Mouse (Mus musculus) forebrain, embryonic 12.5 days (tissue): ENCODE results near the gene Fbp1. TPM values are rescaled to one million over a fixed set of nuclear protein-coding genes. Genes with fewer than 3 reads are reported as not detected.
"Not testable (repeated sequence)": the region's sequence is repeated elsewhere in the genome, so short reads cannot be mapped to it uniquely, and the experiment has no call there.

Source experiments
- ATAC-seq: fragments of 200-750 bp; cut with Nextera tagmentation; 2 replicates; pipeline ENCODE4 v1.8.0; 2017; ENCODE audit warnings: moderate TSS enrichment; ENCODE audit not compliant: low FRiP score
- H3K27ac ChIP-seq: fragments of 300-500 bp; sonication (generic); 2 replicates; pipeline ENCODE4 v1.5.1; 2016; ENCODE audit warnings: mild to moderate bottlenecking
- H3K27me3 ChIP-seq: fragments of 300-500 bp; sonication (generic); 2 replicates; pipeline ENCODE4 v1.6.1; 2016; ENCODE audit warnings: mild to moderate bottlenecking
- H3K36me3 ChIP-seq: fragments of 300-500 bp; sonication (generic); replicated peaks from 2 replicates; pipeline ENCODE4 v1.6.1; 2016; ENCODE audit warnings: mild to moderate bottlenecking
- H3K4me1 ChIP-seq: fragments of 300-500 bp; sonication (generic); 2 replicates; pipeline ENCODE4 v1.6.1; 2016
- H3K4me2 ChIP-seq: fragments of 300-500 bp; sonication (generic); 2 replicates; pipeline ENCODE4 v1.6.1; 2016; ENCODE audit warnings: mild to moderate bottlenecking, moderate library complexity
- H3K4me3 ChIP-seq: fragments of 300-500 bp; sonication (generic); replicated peaks from 2 replicates; pipeline ENCODE4 v1.5.1; 2016; ENCODE audit warnings: mild to moderate bottlenecking
- H3K9ac ChIP-seq: fragments of 300-500 bp; sonication (generic); 2 replicates; pipeline ENCODE4 v1.6.1; 2016; ENCODE audit warnings: mild to moderate bottlenecking
- H3K9me3 ChIP-seq: fragments of 300-500 bp; sonication (generic); 2 replicates; pipeline ENCODE4 v1.6.1; 2016
- WGBS: fragments of 180-500 bp; shearing (Covaris S2); methylation state at CpG from one replicate; pipeline ENCODE4 v1.1.7; 2016; 5-methylcytosine and 5-hydroxymethylcytosine counted together
- polyA plus RNA-seq: library from polyadenylated mRNA; unstranded; fragments of >200 nt; fragmentation: Nextera tagmentation; extraction: Ambion mirVana; gene quantifications from 2 replicates; pipeline ENCODE4 v1.2.1, GENCODE M21; 2016

Gene Fbp1
- not detected in 2 replicates for polyA plus RNA-seq

DNA sequence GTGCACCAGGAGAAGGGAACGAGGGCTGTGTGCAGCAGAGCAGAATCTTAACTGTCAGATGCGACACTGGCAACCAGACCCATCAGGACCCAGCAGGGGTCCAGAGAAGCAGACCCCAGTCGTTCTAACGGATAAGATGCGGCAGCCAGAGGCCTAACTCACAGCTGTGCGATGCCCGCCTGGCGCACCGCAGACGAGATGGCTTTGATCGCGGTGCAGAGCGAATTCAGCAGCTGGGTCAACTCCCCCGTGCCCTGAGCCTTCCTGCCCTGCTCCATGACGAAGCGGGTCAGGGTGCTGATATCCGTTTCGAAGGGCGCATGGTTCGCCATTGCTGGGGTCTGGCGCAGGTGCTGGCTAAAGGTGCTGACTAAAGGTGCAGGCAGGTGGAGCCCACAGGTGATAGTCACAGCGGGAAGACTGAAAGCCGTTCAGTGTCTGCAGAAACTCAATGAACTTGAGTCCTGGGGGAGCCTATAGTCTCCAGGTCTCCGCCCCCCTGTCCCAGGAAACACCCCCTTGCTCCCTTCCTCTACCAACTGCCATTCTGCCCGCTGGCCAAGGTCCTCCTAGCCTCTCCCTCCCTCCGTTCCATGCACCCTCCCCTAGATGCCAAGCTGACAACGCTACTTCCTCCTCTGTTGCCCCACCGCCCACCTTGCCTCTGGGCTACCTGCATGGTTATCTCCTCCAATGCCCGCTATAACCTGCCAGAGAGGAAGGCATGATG, at the start of gene Fbp1:
Gene Fbp1 (minus strand): TSS at position 571 of the 730 bp plus-strand sequence.
- H3K27me3 ChIP-seq: peaks cover 35% of the 10 kb centered on the region

GRCm38 (mm10) chr13:62932452-62932851, 44.4 kb upstream of the Fbp1 start:
- H3K9me3 ChIP-seq: no peaks in the 10 kb centered on the region
- no peak overlapping the region for H3K9ac ChIP-seq
- H3K27me3 ChIP-seq: no peaks in the 10 kb centered on the region
- H3K4me3 ChIP-seq: no peak overlapping the region
- no peaks in the 10 kb centered on the region; the same call in 1 of the 2 replicates for H3K4me1 ChIP-seq
- WGBS: 70% methylated on average over 4 of the region's 4 CpGs
- ATAC-seq: no peak
- H3K36me3 ChIP-seq: no peaks in the 10 kb centered on the region
- H3K4me2 ChIP-seq: no peak overlapping the region
- H3K27ac ChIP-seq: no peak overlapping the region

More for the DNA sequence above, at the start of gene Fbp1:
- ATAC-seq: no peak
- Histone ChIP-seq H3K4me3 (peak within 1 kb of the TSS; percentile 21), H3K36me3 (no peaks in the 10 kb centered on the region), H3K4me1 (peaks cover 7% of the 10 kb centered on the region; the same call in 1 of the 2 replicates), H3K4me2 (peak within 1 kb of the TSS; percentile 40), H3K9me3 (no peaks in the 10 kb centered on the region), H3K9ac (no peak within 1 kb of the TSS; the same call in 1 of the 2 replicates), H3K27ac (no peak within 1 kb of the TSS)
- 6% methylated on average over 29 of the region's 29 CpGs for WGBS

DNA sequence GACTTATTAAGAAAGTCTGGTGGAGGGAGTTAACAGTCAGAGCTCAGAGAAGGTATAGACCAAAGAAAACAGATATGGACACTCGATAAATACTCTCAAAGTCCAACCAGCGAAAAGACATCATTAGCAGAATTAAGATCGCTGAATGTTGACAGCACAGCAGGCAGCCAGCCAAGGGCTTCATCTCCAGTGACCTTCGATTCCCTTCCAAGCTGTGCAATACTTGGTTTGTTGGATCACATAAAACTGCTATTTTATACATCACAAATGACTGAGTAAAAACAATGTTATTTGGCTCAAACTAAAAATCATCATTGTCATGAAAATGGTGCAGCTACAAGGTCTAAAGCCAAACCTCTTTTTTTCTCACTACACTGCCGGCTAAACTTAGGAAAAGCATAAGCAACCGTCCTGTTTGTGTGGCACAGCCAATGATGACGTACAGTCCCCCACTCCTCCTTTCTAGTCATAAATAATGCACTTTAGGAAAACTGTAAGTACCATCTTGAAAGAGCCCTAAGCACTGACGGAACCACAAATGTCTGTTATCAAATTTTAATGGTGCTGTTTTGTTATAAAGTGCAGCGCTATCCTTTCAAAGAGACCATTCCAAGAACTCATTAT, 41.8 kb upstream of the Fbp1 start:
- Histone ChIP-seq H3K27me3 (no peaks in the 10 kb centered on the region), H3K4me3 (no peak overlapping the region), H3K9ac (no peak overlapping the region), H3K4me2 (no peak overlapping the region), H3K9me3 (no peaks in the 10 kb centered on the region), H3K36me3 (no peaks in the 10 kb centered on the region), H3K4me1 (no peaks in the 10 kb centered on the region; the same call in 1 of the 2 replicates), H3K27ac (no peak overlapping the region)
- 69% methylated on average over 9 of the region's 9 CpGs for WGBS
- ATAC-seq: no peak

GRCm38 (mm10) chr13:62929144-62929543, 41.1 kb upstream of the Fbp1 start:
- H3K36me3 ChIP-seq, H3K27me3 ChIP-seq, H3K4me2 ChIP-seq, H3K27ac ChIP-seq, H3K9ac ChIP-seq, ATAC-seq, H3K4me1 ChIP-seq, H3K9me3 ChIP-seq, H3K4me3 ChIP-seq: not testable (repeated sequence)
- WGBS: 91% methylated on average over 3 of the region's 3 CpGs

DNA sequence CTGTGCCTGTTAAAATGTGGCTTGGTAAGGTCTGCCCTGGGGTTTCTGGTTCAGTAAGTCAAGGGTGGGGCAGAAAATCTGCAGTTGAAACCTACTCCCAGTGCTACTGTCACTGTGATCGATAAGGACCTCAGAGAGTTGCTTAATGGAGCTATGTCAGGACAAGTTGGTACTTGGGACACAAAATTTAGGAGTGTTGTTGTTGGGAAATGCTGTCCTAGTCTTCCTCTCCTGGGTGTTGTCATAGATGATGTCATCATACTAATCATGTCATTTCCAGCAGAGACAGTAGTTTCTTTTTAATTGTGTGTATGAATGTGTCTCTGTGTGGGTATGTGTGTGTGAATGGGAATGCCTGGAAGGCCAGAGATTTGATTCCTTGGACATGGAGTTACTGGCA, 39.4 kb upstream of the Fbp1 start:
- no peaks in the 10 kb centered on the region for H3K27me3 ChIP-seq
- H3K36me3 ChIP-seq: no peaks in the 10 kb centered on the region
- H3K27ac ChIP-seq: no peak overlapping the region
- 85% methylated on average over 1 of the region's 1 CpGs for WGBS
- no peak overlapping the region for H3K4me2 ChIP-seq
- no peak overlapping the region for H3K9ac ChIP-seq
- H3K4me3 ChIP-seq: no peak overlapping the region
- H3K4me1 ChIP-seq: no peaks in the 10 kb centered on the region; the same call in 1 of the 2 replicates
- ATAC-seq: no peak
- no peaks in the 10 kb centered on the region for H3K9me3 ChIP-seq

- Histone ChIP-seq H3K36me3 (no peaks in the 10 kb centered on the region), H3K4me3 (no peak overlapping the region), H3K27ac (no peak overlapping the region), H3K4me1 (no peaks in the 10 kb centered on the region), H3K9ac (no peak overlapping the region), H3K27me3 (no peaks in the 10 kb centered on the region), H3K4me2 (no peak overlapping the region), H3K9me3 (no peaks in the 10 kb centered on the region)
- 88% methylated on average over 1 of the region's 1 CpGs for WGBS
- no peak for ATAC-seq
Measured at GRCm38 (mm10) chr13:62926479-62926878, 38.4 kb upstream of the Fbp1 start.

DNA sequence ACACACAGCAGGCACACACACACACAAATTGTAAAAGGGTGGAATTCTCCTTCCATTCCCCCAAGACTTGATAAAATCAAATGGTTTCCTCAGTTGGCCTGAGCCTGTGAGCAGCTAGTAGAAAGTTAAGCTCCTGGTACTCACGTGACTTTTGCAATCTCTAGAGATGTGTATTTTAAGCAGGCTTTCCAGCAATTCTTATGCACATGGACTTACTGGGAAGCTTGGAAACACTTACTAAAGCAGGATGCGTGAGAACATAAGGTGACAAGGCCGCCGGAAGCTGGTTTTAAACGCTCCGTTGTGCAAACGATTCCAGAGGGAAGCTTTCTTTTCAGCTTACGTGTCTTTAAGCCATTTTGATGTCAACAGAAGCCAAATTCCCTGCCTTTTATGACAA, 35.1 kb upstream of the Fbp1 start:
- Histone ChIP-seq H3K27me3 (no peaks in the 10 kb centered on the region), H3K27ac (no peak overlapping the region), H3K9ac (no peak overlapping the region), H3K36me3 (no peaks in the 10 kb centered on the region), H3K4me3 (no peak overlapping the region), H3K4me2 (no peak overlapping the region), H3K4me1 (no peaks in the 10 kb centered on the region), H3K9me3 (no peaks in the 10 kb centered on the region)
- 77% methylated on average over 8 of the region's 8 CpGs for WGBS
- ATAC-seq: no peak

GRCm38 (mm10) chr13:62922645-62923044, 34.6 kb upstream of the Fbp1 start:
- WGBS: 72% methylated on average over 3 of the region's 3 CpGs
- Histone ChIP-seq H3K4me2 (no peak overlapping the region), H3K4me1 (no peaks in the 10 kb centered on the region), H3K4me3 (no peak overlapping the region), H3K36me3 (no peaks in the 10 kb centered on the region), H3K9ac (no peak overlapping the region), H3K9me3 (no peaks in the 10 kb centered on the region), H3K27me3 (no peaks in the 10 kb centered on the region), H3K27ac (no peak overlapping the region)
- no peak for ATAC-seq

DNA sequence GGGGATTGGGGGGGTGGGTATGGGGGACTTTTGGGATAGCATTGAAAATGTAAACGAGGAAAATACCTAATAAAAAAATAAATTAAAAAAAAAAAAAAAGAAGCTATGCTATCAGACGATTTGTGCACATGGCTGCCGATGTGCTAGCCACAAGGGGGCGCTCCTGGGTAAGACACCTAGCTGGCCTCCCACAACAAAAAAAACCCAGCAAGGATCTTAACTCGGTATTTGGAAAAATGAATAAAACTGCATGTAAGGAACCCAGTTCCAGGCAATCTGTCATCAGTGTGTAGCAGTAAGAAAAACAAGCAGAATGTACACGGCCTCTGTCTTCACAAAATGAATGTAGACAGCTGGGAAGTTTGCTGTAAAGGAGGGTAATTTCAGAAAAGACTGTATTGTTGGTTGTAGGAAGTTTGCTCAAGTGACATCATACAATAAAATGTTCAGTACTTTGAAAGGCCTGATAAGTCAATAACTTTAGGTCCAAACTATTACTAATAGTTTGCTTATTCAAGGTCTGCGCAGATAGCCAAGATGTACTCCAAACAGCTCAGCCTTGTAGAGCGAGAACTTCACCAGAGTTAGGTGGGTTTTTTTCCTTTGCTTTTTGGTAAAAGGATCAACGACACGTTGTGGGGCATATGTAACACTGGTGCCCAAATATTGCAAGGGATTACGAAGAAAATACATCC, 31.7 kb upstream of the Fbp1 start:
- H3K9ac ChIP-seq: no peak overlapping the region
- WGBS: 37% methylated on average over 11 of the region's 11 CpGs
- H3K4me1 ChIP-seq: no peaks in the 10 kb centered on the region
- H3K27me3 ChIP-seq: no peaks in the 10 kb centered on the region
- H3K9me3 ChIP-seq: no peaks in the 10 kb centered on the region
- no peaks in the 10 kb centered on the region for H3K36me3 ChIP-seq
- ATAC-seq: no peak
- H3K4me2 ChIP-seq: no peak overlapping the region
- H3K4me3 ChIP-seq: no peak overlapping the region
- no peak overlapping the region for H3K27ac ChIP-seq

DNA sequence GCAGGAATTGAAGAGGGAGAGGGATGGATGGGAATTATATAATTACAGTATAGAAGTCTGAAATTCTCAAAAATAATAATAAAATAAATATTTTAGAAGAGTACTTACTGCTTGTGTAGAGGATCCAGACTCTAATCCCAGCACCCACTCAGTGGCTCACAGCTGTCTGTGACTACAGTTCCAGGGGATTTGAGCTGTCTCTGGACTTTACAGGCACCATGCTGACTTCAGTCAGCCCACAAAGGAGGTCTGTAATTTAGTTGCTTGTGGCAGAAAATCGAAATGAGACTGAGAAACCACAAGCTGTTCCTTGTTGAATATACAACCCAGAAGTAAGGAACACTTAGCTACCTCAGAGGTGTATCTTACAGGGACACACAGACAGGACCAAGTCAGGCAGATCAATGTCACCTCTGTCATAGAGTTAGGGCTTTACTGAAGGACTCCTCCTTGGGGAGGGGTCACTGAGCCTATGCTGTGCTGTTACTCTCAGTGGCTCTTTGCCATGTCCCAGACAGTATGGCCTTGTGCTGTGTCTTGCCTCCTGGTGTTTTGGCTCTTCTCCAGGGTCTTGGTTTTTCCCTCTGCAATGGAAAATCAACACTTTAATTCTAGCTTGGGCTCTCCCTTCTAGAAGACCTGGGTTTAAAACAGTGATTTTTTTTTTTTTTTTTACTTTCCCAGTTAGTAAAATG, 29.5 kb upstream of the Fbp1 start:
- 54% methylated on average over 1 of the region's 1 CpGs for WGBS
- no peak overlapping the region for H3K4me2 ChIP-seq
- ATAC-seq: no peak
- no peaks in the 10 kb centered on the region for H3K36me3 ChIP-seq
- no peak overlapping the region for H3K4me3 ChIP-seq
- H3K27ac ChIP-seq: no peak overlapping the region
- H3K9ac ChIP-seq: no peak overlapping the region
- no peaks in the 10 kb centered on the region for H3K27me3 ChIP-seq
- H3K4me1 ChIP-seq: no peaks in the 10 kb centered on the region
- no peaks in the 10 kb centered on the region for H3K9me3 ChIP-seq

GRCm38 (mm10) chr13:62916675-62917074, 28.6 kb upstream of the Fbp1 start:
- H3K9ac ChIP-seq: no peak overlapping the region
- no peak overlapping the region for H3K4me2 ChIP-seq
- no peaks in the 10 kb centered on the region for H3K9me3 ChIP-seq
- no peak for ATAC-seq
- 87% methylated on average over 4 of the region's 4 CpGs for WGBS
- no peaks in the 10 kb centered on the region for H3K27me3 ChIP-seq
- no peaks in the 10 kb centered on the region for H3K4me1 ChIP-seq
- no peak overlapping the region for H3K27ac ChIP-seq
- no peaks in the 10 kb centered on the region for H3K36me3 ChIP-seq
- H3K4me3 ChIP-seq: no peak overlapping the region

GRCm38 (mm10) chr13:62911575-62911974, 23.5 kb upstream of the Fbp1 start:
- Histone ChIP-seq H3K36me3 (no peaks in the 10 kb centered on the region), H3K4me2 (no peak overlapping the region), H3K27ac (no peak overlapping the region), H3K9ac (no peak overlapping the region), H3K4me1 (peaks cover 8% of the 10 kb centered on the region), H3K27me3 (no peaks in the 10 kb centered on the region), H3K9me3 (no peaks in the 10 kb centered on the region), H3K4me3 (no peak overlapping the region)
- 88% methylated on average over 5 of the region's 5 CpGs for WGBS
- ATAC-seq: no peak
